Mouse (Mus musculus): ENCODE measurements around the gene Sh3rf3.

Gene Sh3rf3

GRCm38 (mm10) chr10:58848536-58848935, 35.4 kb downstream of the Sh3rf3 start:
- no peak for DNase-seq (ENCODE audit: inconsistent age in 2 of 2, low spot score in 1 of 2)

- no peak for DNase-seq (ENCODE audit: inconsistent age in 2 of 2, low spot score in 1 of 2)
These were observed 41.5 kb downstream of the Sh3rf3 start for GRCm38 (mm10) chr10:58854548-58855198.

GRCm38 (mm10) chr10:58855199-58855751, 42.1 kb downstream of the Sh3rf3 start:
- no peak for DNase-seq (ENCODE audit: inconsistent age in 2 of 2, low spot score in 1 of 2)

- no peak for DNase-seq (ENCODE audit: inconsistent age in 2 of 2, low spot score in 1 of 2)
These were observed 42.7 kb downstream of the Sh3rf3 start for GRCm38 (mm10) chr10:58855814-58856213.

GRCm38 (mm10) chr10:58856742-58857141, 43.6 kb downstream of the Sh3rf3 start:
- DNase-seq (ENCODE audit: inconsistent age in 2 of 2, low spot score in 1 of 2) = no peak

GRCm38 (mm10) chr10:58864735-58865134, 51.6 kb downstream of the Sh3rf3 start:
- DNase-seq (ENCODE audit: inconsistent age in 2 of 2, low spot score in 1 of 2) = no peak

- DNase-seq (ENCODE audit: inconsistent age in 2 of 2, low spot score in 1 of 2) = no peak
These were observed 54.4 kb downstream of the Sh3rf3 start for GRCm38 (mm10) chr10:58867536-58867935.

DNA sequence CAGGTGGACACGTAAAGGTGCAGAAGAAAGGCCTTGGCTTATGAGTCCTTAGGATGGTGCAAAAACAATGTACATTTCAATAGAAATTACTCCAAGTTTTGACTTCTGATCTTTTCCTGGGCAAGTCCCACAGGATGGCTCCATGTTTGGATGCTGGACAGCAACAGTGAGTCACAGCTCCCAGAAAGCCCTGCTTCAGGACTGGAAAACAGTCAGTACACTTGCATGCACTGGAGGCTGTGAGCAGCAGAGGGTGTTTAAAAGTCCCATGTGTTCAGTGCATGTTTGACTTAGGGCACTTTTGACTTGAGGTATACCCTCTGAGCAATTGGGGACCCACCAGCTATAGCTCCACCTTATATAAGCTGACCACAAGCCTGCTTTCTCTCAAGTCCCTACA, 56.7 kb downstream of the Sh3rf3 start:
- DNase-seq (ENCODE audit: inconsistent age in 2 of 2, low spot score in 1 of 2) = no peak

- no peak for DNase-seq (ENCODE audit: inconsistent age in 2 of 2, low spot score in 1 of 2)
These were observed 58.1 kb downstream of the Sh3rf3 start for GRCm38 (mm10) chr10:58871149-58871820.

- no peak for DNase-seq (ENCODE audit: inconsistent age in 2 of 2, low spot score in 1 of 2)
These were observed 58.8 kb downstream of the Sh3rf3 start for GRCm38 (mm10) chr10:58871821-58872577.

- no peak for DNase-seq (ENCODE audit: inconsistent age in 2 of 2, low spot score in 1 of 2)
These were observed 64.7 kb downstream of the Sh3rf3 start for GRCm38 (mm10) chr10:58877835-58878234.

DNA sequence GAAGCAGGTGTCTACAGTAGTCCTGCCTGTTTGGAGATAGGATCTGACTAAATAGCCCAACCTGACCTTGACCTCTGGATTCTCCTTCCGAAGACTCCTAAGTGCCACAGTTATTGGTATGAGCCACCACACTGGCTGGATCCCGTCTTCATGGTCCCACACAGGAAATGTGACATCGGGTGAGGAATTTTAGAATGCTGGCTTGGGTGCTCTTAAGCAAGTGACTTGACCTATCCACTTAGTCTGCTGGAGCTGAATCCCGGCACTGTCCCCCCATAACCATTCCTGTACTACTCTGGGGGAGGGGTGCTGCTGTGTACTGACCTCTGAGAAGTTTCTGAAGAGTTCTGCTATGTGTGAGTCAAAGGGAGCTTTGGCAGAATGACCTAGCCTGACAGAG, 65.5 kb downstream of the Sh3rf3 start:
- no peak for DNase-seq (ENCODE audit: inconsistent age in 2 of 2, low spot score in 1 of 2)

DNA sequence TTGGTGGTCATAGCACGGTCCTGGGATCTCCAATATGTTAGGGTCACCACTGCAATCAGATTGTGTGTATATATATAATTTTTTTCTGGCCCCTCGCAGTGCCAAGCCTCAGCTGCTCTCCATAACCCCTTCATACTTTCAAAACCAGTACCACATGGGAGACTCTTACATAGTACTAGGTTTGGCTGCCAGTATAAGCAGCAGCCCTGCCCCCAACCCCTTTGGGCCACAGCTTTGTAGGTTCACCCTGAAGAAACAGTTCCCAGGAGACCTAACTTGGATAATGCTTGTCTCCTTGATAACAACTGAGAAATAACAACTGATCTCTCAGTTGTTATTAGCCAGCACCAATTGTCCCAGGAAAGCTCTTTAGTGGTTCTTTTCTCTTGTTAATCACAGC, 69.6 kb downstream of the Sh3rf3 start:
- no peak for DNase-seq (ENCODE audit: inconsistent age in 2 of 2, low spot score in 1 of 2)

- no peak for DNase-seq (ENCODE audit: inconsistent age in 2 of 2, low spot score in 1 of 2)
These were observed 72.2 kb downstream of the Sh3rf3 start for GRCm38 (mm10) chr10:58885351-58885750.

GRCm38 (mm10) chr10:58885816-58886215, 72.7 kb downstream of the Sh3rf3 start:
- DNase-seq (ENCODE audit: inconsistent age in 2 of 2, low spot score in 1 of 2) = no peak

DNA sequence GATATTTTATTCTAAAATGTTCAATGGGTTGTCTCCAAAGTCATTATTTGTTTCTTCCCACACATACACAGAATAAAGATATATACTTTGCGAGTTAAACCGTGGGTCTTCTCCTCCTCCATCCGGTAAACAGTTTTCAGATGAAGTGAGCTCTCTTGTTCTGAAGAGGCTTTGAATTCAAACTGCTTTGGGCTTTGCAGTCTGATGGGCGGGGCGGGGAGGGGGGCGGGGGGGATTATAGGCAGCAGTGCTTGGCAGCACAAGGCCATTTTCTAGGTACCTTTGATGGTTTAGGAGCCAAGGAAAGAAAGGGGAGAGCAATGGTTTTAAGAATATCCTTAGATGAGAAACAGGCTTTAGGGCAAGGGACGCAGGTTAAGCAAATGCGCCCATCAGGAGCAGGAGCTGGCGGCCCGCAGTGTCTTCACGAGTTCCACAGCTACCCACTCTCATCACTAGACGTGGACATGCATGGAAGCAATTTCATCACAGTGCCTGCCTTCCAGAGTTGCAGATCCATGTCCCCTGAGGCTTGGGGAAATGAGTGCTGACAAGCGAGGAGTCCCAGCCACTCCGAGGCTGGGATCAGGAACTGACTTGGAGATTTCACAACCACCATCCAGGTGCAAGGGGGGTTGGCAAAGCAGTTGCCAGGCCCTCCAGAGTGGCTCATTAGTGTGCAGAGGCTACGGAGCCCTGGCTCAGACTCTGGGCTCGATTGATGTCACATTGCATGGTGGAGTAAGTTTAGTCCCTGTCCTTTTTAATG, 77.7 kb downstream of the Sh3rf3 start:
- DNase-seq (ENCODE audit: inconsistent age in 2 of 2, low spot score in 1 of 2) = no peak

DNA sequence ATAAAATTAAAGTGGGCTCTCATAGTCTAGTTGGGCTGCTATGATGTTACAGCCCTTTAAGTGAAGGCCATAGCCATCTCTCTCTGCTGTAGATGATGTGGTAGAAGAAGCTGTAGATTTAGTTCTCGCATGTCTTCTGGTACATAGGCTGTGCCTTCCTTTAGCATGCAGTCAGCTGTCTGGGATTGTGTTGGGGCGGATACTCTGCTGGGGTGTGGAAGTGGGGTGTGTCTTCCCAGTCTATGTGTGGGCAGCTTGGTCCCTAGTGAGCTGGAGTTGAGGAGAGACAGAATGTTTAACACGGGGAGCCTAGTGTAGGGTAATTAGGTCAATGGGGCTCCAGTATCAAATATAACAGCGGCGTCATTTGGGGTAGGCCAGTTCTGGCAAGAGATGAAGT, 82.3 kb downstream of the Sh3rf3 start:
- no peak for DNase-seq (ENCODE audit: inconsistent age in 2 of 2, low spot score in 1 of 2)

DNA sequence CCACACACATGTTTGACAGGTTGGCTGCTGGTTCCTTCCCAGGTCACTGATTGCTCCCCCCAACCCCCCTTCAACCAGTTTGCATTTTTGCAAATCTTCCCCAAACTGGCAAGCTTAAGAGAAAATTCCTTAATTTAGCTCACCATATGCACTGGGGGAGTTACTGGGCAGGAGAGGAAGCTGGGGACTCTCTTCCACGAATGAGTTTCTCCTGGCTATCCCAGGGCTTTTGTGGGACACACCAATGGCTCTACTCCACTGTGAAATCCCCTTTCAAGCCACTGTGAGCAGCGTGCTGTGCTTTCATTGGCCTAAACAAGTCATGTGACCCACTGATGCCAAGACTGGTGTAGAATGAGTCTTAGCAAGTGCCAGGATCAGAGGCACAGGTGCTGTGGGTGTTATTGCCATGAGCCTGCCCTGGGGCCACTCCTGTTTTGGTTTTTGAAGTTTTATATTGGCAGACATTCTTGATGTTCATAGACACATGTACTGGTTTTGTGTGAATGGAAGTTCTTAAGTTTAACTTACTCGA, 83.9 kb downstream of the Sh3rf3 start:
- DNase-seq (ENCODE audit: inconsistent age in 2 of 2, low spot score in 1 of 2) = no peak

- no peak for DNase-seq (ENCODE audit: inconsistent age in 2 of 2, low spot score in 1 of 2)
These were observed 92.1 kb downstream of the Sh3rf3 start for GRCm38 (mm10) chr10:58905253-58905652.

DNA sequence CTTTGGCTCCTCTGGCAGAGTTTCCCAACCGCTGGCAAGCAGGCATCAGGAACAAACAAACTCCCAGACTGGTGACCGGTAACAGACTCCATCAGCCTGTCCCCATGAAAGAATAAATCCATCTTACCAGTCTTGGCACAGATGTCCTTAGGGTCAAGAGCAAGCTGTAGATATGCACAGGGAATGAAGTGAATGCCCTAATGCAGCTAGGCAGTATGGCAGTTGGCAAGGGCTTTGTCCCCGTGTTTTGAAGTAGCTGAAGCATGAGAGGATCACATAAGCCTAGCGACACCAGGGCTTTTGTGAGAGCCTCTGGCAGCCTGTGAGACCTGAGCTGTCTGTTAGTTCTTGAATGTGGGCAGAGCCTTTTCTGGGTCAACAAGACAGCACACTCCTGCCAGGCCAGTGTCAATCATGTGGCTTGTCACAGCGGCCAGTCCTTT, 93.9 kb downstream of the Sh3rf3 start:
- DNase-seq (ENCODE audit: inconsistent age in 2 of 2, low spot score in 1 of 2) = no peak

GRCm38 (mm10) chr10:58908451-58908850, 95.3 kb downstream of the Sh3rf3 start:
- DNase-seq (ENCODE audit: inconsistent age in 2 of 2, low spot score in 1 of 2) = no peak

Measured in adrenal gland, adult (tissue).